Mouse (Mus musculus) midbrain, embryonic 15.5 days (tissue): Measurements from ENCODE around the gene Cwc22. TPM values are rescaled to one million over a fixed set of nuclear protein-coding genes. Genes with fewer than 3 reads are reported as not detected.

Source experiments
- ATAC-seq: fragments of 200-750 bp; cut with Nextera tagmentation; replicated peaks from 2 replicates; pipeline ENCODE4 v1.8.0; 2017; ENCODE audit warnings: moderate TSS enrichment
- H3K27ac ChIP-seq: fragments of 300-500 bp; sonication (generic); 2 replicates; pipeline ENCODE4 v1.5.1; 2015; ENCODE audit warnings: mild to moderate bottlenecking, inconsistent platforms
- H3K27me3 ChIP-seq: fragments of 300-500 bp; sonication (generic); replicated peaks from 2 replicates; pipeline ENCODE4 v1.6.1; 2015; ENCODE audit warnings: inconsistent platforms
- H3K36me3 ChIP-seq: fragments of 300-500 bp; sonication (generic); replicated peaks from 2 replicates; pipeline ENCODE4 v1.6.1; 2015; ENCODE audit warnings: inconsistent platforms
- H3K4me1 ChIP-seq: fragments of 300-500 bp; sonication (generic); 2 replicates; pipeline ENCODE4 v1.6.1; 2015; ENCODE audit warnings: inconsistent platforms
- H3K4me2 ChIP-seq: fragments of 300-500 bp; sonication (generic); 2 replicates; pipeline ENCODE4 v1.6.1; 2015; ENCODE audit warnings: inconsistent platforms, mild to moderate bottlenecking, moderate library complexity
- H3K4me3 ChIP-seq: fragments of 300-500 bp; sonication (generic); 2 replicates; pipeline ENCODE4 v1.5.1; 2015; ENCODE audit warnings: mild to moderate bottlenecking, inconsistent platforms
- H3K9ac ChIP-seq: fragments of 300-500 bp; sonication (generic); 2 replicates; pipeline ENCODE4 v1.6.1; 2015; ENCODE audit warnings: mild to moderate bottlenecking, inconsistent platforms
- H3K9me3 ChIP-seq: fragments of 300-500 bp; sonication (generic); 2 replicates; pipeline ENCODE4 v1.6.1; 2016; ENCODE audit warnings: inconsistent platforms
- WGBS: fragments of 180-500 bp; shearing (Covaris S2); methylation state at CpG from one replicate; pipeline ENCODE4 v1.1.7; 2015; ENCODE audit warnings: mixed read lengths; 5-methylcytosine and 5-hydroxymethylcytosine counted together
- polyA plus RNA-seq: library from polyadenylated mRNA; unstranded; fragments of >200 nt; fragmentation: Nextera tagmentation; extraction: Ambion mirVana; gene quantifications from 2 replicates; pipeline ENCODE4 v1.2.1, GENCODE M21; 2015

The Cwc22 gene
- polyA plus RNA-seq, 1 experiment from 2014 or later, result 22.9 TPM

DNA sequence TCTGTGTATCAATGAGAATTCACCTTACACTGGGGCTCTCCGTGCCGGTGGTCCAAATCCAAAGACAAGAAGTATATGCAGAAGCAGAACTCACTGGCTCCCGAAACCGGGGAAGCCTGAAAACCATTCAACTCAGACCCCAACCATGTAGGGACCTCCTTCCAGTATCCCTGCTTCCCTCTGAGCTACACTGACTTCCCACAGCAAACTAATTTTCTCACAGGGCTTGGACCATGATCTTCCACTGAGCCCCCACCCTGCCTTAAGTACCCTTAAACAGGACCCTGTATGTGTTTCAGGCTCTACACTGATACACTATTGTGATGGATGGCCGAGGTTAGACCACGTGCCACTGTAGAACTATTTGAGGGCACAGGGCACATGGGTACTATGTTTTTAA is 56.2 kb downstream of the Cwc22 start:
- WGBS, result 96% methylated on average over 6 of the region's 6 CpGs
- Histone ChIP-seq H3K27ac (no peak overlapping the region), H3K4me1 (no peaks in the 10 kb centered on the region), H3K36me3 (peaks cover 16% of the 10 kb centered on the region), H3K9me3 (no peaks in the 10 kb centered on the region), H3K9ac (no peak overlapping the region), H3K4me3 (no peak overlapping the region), H3K27me3 (no peaks in the 10 kb centered on the region), H3K4me2 (no peak overlapping the region)
- no peak for ATAC-seq

DNA sequence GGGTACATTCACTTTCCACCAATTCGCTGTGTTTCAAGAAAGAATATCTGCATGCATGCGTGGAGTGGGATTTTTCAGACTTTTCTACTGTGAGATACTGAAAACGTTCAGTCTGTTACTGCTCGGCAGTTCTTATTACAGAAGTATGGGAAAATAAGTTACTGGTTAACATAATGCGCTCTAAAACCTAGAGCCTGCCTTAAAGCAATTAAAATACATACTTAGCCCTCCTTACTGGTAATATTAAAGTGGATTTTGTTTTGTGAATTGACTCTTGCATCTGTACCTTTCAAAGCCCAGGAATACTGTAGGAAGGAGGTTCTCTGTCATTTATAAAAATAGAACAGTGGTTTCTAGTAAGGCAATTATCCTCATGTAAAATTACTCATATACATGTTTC is 56.8 kb downstream of the Cwc22 start:
- H3K27me3 ChIP-seq, result no peaks in the 10 kb centered on the region
- no peak for ATAC-seq
- peaks cover 11% of the 10 kb centered on the region; the same call in 1 of the 2 replicates for H3K36me3 ChIP-seq
- H3K4me2 ChIP-seq, result no peak overlapping the region
- no peak overlapping the region for H3K27ac ChIP-seq
- H3K9me3 ChIP-seq, result no peaks in the 10 kb centered on the region
- 98% methylated on average over 5 of the region's 5 CpGs for WGBS
- H3K9ac ChIP-seq, result no peak overlapping the region
- no peaks in the 10 kb centered on the region for H3K4me1 ChIP-seq
- no peak overlapping the region for H3K4me3 ChIP-seq

DNA sequence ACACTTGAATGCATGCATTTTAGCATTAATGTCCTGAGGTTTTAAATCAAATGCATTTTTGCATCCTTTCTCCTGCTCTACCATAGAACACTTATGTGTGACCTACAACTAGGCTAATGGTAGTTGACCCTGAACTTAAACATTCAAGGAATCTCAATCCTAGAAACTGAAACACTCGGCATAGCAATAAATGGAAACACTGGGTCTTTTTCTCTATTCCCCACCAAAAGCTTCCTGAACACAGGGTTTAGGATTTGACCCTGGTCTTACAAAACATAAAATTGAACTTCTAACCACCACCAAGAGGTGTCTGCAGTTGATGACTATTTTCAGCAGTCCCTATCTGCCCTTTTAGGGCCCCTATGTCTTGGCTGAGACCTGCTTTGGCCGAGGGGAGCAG is 57.3 kb downstream of the Cwc22 start:
- H3K27ac ChIP-seq, result no peak overlapping the region
- no peak for ATAC-seq
- H3K4me2 ChIP-seq, result no peak overlapping the region
- H3K9me3 ChIP-seq, result no peaks in the 10 kb centered on the region
- H3K27me3 ChIP-seq, result no peaks in the 10 kb centered on the region
- no peak overlapping the region for H3K9ac ChIP-seq
- 81% methylated on average over 2 of the region's 2 CpGs for WGBS
- H3K36me3 ChIP-seq, result peaks cover 7% of the 10 kb centered on the region; the same call in 1 of the 2 replicates
- no peak overlapping the region for H3K4me3 ChIP-seq
- no peaks in the 10 kb centered on the region for H3K4me1 ChIP-seq

DNA sequence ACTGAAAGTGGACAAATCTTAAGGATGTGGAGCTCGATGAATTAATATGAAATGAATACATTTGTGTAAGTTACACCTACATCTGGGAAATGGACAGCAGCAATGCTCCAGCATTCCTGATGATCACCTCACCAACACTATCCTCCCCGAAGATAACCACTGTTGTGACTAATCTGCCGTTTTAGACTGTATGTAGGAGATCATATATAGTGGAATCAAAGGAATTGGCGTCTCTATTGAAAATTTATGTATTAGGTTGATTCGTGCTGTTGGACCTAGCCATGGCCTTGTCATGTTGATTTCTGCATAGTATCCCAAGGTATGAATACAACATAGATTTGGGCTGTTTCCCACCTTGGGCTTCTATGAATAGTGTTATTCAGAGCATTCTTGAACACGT is 58.1 kb downstream of the Cwc22 start:
- Histone ChIP-seq H3K4me1 (no peaks in the 10 kb centered on the region), H3K36me3 (no peaks in the 10 kb centered on the region), H3K27ac (no peak overlapping the region), H3K4me3 (no peak overlapping the region), H3K9ac (no peak overlapping the region), H3K27me3 (no peaks in the 10 kb centered on the region), H3K4me2 (no peak overlapping the region), H3K9me3 (no peaks in the 10 kb centered on the region)
- no peak for ATAC-seq
- 91% methylated on average over 6 of the region's 6 CpGs for WGBS

DNA sequence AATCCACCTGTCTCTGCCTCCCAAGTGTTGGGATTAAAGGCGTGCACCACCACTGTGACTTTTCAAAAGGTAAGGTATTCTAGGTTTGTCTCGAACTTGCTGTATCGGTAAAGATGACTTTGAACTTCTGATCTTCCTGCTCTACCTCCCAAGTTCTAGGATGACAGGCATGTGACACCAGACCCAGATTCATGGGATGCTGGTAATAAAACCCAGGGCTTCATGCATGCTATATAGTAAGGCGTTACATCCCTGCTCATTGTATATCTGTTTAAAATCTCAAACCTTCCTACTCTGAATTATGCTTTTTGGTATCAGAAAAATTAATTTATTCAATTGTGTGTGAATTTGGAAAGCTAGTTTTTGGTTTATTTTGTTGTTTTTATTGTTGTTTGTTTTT is 59.0 kb downstream of the Cwc22 start:
- no peaks in the 10 kb centered on the region for H3K36me3 ChIP-seq
- no peak for ATAC-seq
- no peaks in the 10 kb centered on the region for H3K4me1 ChIP-seq
- no peaks in the 10 kb centered on the region for H3K9me3 ChIP-seq
- no peak overlapping the region for H3K27ac ChIP-seq
- no peak overlapping the region for H3K4me3 ChIP-seq
- H3K9ac ChIP-seq, result no peak overlapping the region
- H3K4me2 ChIP-seq, result no peak overlapping the region
- WGBS, result 99% methylated on average over 4 of the region's 4 CpGs
- no peaks in the 10 kb centered on the region for H3K27me3 ChIP-seq

DNA sequence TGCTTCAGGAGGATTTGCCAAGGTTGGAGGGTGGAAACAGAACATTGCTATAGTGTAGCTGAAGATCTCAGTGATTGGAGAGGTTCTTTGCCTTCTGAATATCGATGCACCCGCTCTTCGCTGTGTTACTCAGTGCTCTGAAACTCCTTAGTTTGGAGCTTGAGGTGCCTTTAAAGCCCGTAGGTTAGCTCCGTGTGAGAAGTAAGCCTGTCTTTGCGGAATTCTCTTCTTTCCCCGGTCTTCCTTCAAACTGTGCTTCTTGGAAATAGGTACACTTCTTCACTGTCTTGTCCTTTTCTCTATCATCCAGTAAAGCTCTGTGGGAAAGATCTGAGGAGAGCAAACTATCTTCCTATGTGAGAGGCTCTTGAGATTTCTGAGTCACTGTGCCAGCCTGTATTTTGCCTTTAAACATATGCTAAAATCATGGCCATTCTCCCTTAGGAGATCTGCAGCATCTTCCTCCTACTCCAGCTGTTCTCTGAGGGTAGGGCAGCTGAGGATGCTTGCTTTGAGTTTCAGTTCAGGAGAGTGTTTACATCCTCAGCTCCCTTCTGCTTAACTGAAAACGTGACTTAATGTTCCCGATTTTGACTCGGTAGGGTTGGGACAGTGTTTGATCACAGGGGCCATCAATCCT is 60.6 kb downstream of the Cwc22 start:
- no peak overlapping the region for H3K27ac ChIP-seq
- H3K9me3 ChIP-seq, result no peaks in the 10 kb centered on the region
- H3K36me3 ChIP-seq, result no peaks in the 10 kb centered on the region
- H3K4me2 ChIP-seq, result no peak overlapping the region
- 89% methylated on average over 10 of the region's 10 CpGs for WGBS
- no peak overlapping the region for H3K9ac ChIP-seq
- no peak overlapping the region for H3K4me3 ChIP-seq
- no peak for ATAC-seq
- H3K27me3 ChIP-seq, result no peaks in the 10 kb centered on the region
- no peaks in the 10 kb centered on the region for H3K4me1 ChIP-seq

DNA sequence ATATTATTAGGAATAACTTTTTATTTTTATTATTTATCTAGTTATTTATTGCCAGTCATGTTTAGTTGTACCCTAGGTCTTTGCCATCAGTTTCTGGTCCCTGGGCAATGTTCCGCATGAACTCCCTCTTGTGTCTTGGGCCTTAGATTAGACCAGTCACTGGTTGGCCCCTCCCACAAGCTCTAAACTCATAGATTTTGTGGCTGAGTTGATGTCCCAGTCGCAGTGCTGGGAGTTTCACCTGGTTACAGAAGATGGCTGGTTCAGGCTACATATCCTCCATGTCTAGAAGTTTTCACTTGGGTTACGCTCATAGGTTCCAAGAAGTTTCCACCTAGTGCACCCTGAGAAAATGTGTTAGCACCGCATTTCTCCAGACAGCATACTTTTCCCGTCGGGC is 61.1 kb downstream of the Cwc22 start:
- Histone ChIP-seq H3K4me3 (no peak overlapping the region), H3K4me1 (no peaks in the 10 kb centered on the region), H3K36me3 (no peaks in the 10 kb centered on the region), H3K27me3 (no peaks in the 10 kb centered on the region), H3K9me3 (no peaks in the 10 kb centered on the region), H3K27ac (no peak overlapping the region), H3K4me2 (no peak overlapping the region), H3K9ac (no peak overlapping the region)
- ATAC-seq, result no peak
- 90% methylated on average over 6 of the region's 6 CpGs for WGBS

DNA sequence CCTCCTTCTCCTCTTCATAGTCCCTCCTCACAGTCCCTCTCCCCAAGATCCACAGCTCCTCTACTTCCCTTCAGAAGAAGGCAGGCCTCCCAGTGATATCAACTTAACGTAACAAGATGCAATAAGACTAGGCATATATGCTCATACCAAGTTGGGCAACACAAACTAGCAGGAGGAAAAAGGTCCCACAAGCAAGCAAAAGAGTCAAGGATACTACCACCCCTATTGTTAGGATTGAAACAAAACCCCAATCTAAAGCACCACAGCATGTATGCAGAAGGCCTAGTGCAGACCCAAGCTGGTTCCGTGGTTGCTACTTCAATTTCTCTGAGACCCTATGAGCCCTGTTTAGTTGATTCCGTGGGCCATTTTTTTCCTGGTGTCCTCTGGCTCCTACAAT is 61.7 kb downstream of the Cwc22 start:
- H3K27ac ChIP-seq, result no peak overlapping the region
- H3K9ac ChIP-seq, result no peak overlapping the region
- H3K4me1 ChIP-seq, result no peaks in the 10 kb centered on the region
- ATAC-seq, result no peak
- no peak overlapping the region for H3K4me2 ChIP-seq
- H3K4me3 ChIP-seq, result no peak overlapping the region
- H3K36me3 ChIP-seq, result no peaks in the 10 kb centered on the region
- no peaks in the 10 kb centered on the region for H3K9me3 ChIP-seq
- H3K27me3 ChIP-seq, result no peaks in the 10 kb centered on the region
- WGBS, result 87% methylated on average over 3 of the region's 3 CpGs

DNA sequence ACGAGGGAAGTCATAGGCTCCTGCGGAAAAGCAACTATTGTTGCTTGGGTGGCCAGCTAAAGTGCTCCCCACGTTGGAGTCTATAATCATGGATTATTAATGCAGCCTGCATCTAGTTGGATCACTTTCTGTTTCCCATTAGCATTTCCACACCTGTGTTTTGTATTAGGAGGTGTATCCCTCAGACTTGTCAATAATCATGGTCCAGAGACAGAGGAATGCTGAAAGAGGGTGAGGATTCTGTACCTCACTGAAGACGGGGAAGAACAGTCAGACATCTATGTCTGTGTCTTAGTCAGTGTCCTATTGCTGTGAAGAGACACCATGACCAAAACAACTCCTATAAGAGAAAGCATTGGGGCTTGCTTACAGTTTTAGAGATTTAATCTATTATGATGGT is 63.2 kb downstream of the Cwc22 start:
- no peaks in the 10 kb centered on the region for H3K27me3 ChIP-seq
- no peak overlapping the region for H3K9ac ChIP-seq
- no peaks in the 10 kb centered on the region for H3K36me3 ChIP-seq
- H3K4me1 ChIP-seq, result no peaks in the 10 kb centered on the region
- H3K9me3 ChIP-seq, result no peaks in the 10 kb centered on the region
- ATAC-seq, result no peak
- no peak overlapping the region for H3K27ac ChIP-seq
- WGBS, result 88% methylated on average over 4 of the region's 4 CpGs
- H3K4me2 ChIP-seq, result no peak overlapping the region
- H3K4me3 ChIP-seq, result no peak overlapping the region

DNA sequence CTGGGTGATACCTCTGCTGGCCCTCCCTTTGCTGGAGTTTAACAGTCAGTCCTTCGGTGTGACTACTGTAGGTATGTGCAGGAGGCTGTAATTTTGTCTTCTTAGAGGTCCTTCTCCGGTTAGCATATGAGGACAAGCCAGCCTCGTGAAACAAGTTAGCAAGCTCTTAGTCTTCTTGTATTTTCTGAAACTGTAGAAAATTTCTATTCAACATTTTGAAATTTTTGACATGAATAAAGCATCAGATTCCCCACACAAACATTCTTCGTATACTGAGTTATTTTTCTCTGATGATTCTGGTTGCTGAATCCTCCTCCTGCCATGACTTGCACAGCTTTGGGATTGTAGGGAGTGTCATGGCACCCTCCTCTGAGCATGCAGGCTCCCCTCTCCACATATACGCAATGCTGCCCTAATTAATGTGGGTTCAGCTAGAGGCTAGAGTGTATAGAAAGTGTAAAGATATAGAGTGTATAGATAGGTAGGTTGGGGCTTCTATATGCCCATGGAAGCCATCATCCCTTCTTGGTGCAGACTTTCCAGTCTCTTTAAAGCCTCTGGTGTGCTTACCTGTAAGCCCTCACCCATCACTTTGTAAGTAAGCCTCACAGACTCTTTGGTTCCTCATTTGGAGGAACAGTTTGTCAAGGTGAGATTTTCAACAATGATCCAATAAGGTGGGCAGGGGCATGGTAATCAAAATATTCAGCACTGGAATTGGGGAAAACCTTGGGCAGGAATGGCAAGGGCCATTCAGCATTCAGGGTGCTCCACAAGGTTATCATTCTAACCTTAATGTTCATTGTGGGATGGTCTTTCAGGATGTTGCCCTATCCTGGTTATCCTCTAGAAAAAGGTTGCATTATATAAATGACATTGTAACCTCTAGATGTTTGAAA is 64.6 kb downstream of the Cwc22 start:
- Histone ChIP-seq H3K36me3 (no peaks in the 10 kb centered on the region), H3K9ac (no peak overlapping the region), H3K9me3 (no peaks in the 10 kb centered on the region), H3K4me3 (no peak overlapping the region), H3K27ac (no peak overlapping the region), H3K4me1 (no peaks in the 10 kb centered on the region), H3K27me3 (no peaks in the 10 kb centered on the region), H3K4me2 (no peak overlapping the region)
- 89% methylated on average over 5 of the region's 5 CpGs for WGBS
- no peak for ATAC-seq

DNA sequence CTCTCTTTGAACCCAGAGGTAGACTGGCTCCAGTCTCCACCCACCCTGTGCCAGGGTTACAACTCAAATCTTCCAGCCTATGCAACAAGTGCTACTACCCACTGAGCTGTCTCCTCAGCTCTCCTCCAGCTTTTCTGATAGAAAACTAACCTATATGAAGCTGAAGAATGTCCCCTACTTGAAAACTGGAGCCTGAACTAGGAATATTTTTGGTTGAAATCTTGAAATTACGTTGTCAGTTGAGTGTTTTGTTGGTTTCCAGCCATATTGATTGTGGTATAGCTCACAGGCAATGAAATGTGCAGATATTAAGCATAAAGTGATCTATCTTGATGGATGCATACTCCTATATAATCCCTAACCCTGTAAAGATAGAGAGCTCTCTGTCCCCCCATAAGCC is 65.8 kb downstream of the Cwc22 start:
- no peak overlapping the region for H3K27ac ChIP-seq
- H3K4me3 ChIP-seq, result no peak overlapping the region
- no peaks in the 10 kb centered on the region for H3K27me3 ChIP-seq
- no peaks in the 10 kb centered on the region for H3K36me3 ChIP-seq
- no peak overlapping the region for H3K9ac ChIP-seq
- ATAC-seq, result no peak
- H3K4me1 ChIP-seq, result no peaks in the 10 kb centered on the region
- 76% methylated on average over 1 of the region's 1 CpGs for WGBS
- H3K9me3 ChIP-seq, result no peaks in the 10 kb centered on the region
- no peak overlapping the region for H3K4me2 ChIP-seq

DNA sequence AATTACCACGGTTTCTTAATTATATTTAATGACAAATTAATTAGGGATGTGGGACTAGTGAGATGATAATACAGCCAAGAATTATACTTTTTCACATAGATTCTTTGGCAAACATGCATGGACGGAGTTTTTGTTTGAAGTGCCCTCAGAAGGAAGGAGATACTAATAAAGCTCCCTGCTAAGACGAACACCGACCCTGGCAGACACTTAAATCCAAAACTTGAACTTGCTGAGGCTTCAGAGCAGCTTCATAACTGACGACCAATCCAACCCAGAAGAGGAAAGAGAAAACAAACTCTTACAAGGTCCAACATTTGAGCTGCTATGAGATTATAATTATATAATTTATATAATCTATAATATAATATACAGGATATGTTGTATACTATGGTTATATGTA is 66.4 kb downstream of the Cwc22 start:
- no peak overlapping the region for H3K4me2 ChIP-seq
- H3K27me3 ChIP-seq, result no peaks in the 10 kb centered on the region
- WGBS, result 75% methylated on average over 5 of the region's 5 CpGs
- H3K4me3 ChIP-seq, result no peak overlapping the region
- ATAC-seq, result no peak
- no peaks in the 10 kb centered on the region for H3K4me1 ChIP-seq
- H3K9ac ChIP-seq, result no peak overlapping the region
- H3K36me3 ChIP-seq, result no peaks in the 10 kb centered on the region
- H3K9me3 ChIP-seq, result no peaks in the 10 kb centered on the region
- H3K27ac ChIP-seq, result no peak overlapping the region
